Mouse (Mus musculus) thymus, postnatal 10 days (tissue): ENCODE results near the gene Eps15l1.

ENCODE experiments used
- DNase-seq, 2 experiments: peaks; one replicate each; pipeline ENCODE4 v3.0.0; 2021; ENCODE audit warnings: low spot score in 2 of 2

The Eps15l1 gene

DNA sequence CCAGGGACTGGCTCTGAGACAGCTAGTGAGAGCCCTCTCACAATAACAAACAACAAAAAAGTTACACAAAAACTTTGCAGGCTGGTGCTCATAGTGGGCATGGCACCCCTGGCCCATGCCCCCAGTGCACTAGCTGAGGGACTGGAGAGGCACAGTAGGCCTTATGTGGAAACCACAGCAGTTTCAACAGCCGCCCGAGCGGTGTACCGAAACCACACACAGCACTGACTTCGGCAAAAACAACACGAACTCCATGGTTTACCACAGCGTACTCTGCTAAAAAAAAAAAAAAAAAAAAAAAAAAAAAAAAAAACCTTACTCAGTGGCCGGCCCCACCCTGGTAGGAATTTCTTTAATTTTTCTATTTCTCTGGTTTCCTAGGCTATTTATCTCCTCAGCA, 70.5 kb downstream of the Eps15l1 start:
- DNase-seq, result peak; percentile 54 to 58

DNA sequence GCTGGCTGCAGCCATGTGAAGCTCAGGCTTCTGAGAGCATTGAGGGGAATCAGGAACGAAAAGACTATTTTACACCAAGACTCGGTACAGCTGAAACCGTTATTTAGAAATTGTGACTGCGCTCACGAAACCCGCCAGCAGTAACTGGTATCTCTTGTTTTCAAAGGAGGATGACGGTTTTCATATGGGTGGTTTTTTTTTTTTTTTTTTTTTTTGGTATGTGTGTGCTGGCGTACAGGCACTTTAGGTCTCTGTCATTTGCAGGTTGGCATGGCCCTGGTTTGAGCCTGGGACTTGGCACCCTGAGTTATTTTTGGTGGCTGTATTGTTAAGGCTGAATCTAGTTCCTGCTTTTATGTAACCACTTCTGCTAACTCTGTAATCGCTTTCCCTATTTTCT, 71.4 kb downstream of the Eps15l1 start:
- DNase-seq, result no peak

DNA sequence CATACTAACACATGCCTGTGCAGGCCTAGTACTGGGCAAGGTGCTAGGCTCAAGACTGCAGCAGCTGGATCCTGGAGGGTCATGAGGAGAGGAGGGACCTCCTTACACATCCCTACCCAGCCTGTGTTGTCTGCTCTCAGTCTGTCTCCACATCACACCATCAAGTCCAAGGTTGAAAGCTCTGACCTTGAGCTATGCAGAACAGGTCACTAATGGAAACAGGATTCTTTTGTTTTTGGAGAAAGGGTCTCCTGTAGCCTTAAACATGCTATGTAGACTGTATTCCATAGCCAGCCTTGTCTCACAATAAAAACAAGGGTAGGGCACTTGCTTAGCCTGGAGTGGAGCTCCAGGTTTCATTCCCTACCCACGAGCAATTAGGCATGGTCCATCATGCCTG, 72.3 kb downstream of the Eps15l1 start:
- no peak for DNase-seq

DNA sequence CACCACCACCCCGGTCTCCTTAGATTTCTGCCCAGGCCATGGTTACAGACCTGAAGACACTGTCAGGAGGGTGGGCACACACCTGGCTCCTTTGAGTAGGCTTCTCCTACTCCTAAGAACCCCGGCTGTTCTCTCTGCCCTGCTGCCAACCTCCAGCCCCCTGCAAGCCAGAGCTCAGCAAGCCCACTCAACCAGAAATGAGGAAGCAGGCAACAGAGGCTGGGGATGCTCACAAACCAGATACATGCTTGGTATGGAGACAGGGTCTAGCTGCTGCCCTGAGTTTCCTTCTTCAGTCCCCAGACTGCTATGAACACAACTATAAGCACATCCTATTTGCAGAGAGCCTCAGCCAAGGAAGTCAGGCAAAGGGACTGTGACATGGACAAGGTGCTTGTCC, 73.1 kb downstream of the Eps15l1 start:
- DNase-seq, result no peak

DNA sequence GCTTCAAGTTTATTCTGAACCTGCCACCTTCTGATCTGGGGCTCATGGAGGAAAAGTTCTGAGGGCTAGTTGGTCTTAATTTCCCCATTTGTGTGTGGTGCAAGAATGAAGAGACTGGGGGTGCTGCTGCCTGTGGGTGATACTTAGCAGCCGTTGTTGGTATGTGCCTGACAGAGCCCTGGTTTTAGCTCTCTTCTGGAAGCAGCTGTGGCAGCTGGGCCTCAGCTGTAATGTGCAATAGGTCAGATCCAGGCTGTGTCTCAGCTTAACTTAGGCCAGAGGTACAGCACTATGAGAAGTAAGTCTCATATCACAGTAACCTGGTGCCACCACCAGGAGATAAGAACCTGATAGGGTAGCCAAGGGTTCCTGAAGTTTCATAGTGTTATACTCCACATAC, 73.7 kb downstream of the Eps15l1 start:
- DNase-seq, result no peak

DNA sequence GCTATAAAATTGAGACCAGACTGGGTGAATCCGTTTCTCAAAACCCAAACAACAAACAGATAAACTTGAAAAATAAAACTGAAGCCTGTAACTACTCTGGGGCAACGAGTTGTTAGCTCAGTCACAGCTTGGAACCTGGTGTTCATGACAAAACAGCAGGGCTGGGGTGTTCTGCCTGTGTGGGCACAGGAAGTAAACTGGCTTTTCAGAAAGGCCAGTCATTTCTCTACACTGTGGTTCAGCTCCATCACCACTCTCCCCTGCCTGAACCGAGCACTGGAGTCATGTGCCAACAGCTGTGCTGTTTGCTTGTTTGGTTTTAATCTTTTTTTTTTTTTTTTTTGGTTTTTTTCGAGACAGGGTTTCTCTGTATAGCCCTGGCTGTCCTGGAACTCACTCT, 77.5 kb downstream of the Eps15l1 start:
- no peak for DNase-seq

DNA sequence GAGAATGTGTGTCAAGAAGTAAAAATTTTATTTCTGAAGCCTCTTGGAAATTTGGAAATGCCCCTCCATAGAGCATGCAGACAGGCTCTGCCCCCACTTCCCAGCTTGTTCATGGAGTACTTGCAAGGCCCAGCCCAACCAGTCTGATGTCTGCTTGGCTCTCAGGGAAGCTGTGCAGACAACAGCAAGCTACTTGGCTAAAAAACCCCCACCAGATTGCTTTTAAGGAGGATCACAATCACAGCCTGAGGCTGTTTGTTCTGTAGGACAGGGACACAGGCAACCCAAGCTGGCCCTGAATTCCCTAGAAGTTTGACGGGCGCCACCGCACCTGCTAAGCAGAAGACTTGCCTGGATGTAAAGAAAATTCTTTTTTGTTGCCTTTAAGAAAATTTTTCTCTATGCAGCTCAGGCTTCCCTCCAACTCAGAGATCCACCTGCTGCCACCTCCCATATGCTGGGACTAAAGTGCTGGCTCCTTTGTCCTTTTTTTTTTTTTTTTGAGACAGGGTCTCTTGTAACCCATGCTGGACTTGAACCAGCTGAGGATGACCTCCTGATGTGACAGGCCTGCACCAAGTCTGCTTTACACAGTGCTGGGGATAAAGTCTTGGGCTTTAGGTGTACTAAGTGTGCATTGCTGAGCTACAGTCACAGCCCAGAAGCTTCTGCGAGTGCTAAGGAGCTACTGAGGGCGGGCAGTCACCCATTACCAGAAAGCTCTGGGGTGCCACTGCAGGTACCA, 78.5 kb downstream of the Eps15l1 start:
- no peak for DNase-seq

DNA sequence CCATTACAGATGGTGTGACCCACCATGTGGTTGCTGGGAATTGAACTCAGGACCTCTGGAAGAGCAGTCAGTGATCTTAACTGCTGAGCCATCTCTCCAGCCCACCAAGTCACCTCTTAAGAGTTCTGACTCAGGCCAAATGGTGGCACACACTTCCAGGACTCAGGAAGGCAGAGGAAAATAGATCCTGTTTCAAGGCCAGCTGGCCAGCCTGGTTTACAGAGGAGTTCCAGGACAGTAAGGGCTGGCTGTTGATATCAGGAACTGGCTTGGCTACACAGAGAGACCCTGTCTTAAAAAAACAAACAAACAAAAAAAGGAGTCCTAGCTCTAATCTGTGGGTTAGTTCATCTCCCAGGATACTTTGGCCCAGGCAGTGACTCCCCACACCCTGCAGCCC, 84.2 kb downstream of the Eps15l1 start:
- no peak for DNase-seq

DNA sequence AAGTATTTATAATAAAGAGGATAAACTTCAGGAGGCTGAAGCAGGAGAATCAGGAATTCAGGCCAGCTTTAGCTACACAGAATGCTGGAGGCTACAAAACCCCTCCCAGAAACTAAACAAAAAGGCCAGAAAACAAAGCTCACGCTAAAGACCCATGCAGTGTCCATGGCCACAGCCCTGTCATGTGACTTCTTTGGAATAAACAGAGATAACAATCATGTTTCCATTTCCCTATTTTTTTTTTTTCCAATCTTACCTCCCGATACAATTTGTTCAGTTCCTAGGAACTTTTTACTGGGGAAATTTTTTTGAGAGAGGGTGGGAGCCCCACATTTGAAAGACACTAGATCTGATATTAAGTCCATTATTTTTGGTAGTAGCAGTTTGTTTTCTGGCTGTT, 85.0 kb downstream of the Eps15l1 start:
- DNase-seq, result no peak

DNA sequence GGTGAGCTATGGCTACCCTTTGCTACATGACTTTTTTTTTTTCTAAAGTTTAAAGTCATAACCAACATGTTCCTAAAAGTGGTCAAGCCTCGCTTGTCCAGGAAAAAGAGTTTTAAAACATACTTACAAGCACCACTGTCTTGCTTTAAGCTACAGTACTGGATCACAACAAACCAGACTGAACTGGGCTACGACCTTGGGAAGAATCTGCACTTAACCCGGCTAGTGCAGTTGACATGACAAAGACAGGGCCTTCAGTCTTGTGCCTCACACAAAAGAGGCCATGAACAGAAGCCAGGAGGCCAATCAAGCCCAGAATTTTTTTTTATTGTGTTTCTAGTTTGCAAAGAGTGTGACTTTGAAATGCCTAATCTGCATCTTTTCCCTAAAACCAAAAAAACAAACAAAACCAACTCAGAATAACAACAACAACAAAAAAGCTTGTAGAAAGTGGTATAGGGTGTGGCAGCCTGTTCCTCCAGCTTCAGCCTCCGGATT, 87.1 kb downstream of the Eps15l1 start:
- DNase-seq, result no peak

DNA sequence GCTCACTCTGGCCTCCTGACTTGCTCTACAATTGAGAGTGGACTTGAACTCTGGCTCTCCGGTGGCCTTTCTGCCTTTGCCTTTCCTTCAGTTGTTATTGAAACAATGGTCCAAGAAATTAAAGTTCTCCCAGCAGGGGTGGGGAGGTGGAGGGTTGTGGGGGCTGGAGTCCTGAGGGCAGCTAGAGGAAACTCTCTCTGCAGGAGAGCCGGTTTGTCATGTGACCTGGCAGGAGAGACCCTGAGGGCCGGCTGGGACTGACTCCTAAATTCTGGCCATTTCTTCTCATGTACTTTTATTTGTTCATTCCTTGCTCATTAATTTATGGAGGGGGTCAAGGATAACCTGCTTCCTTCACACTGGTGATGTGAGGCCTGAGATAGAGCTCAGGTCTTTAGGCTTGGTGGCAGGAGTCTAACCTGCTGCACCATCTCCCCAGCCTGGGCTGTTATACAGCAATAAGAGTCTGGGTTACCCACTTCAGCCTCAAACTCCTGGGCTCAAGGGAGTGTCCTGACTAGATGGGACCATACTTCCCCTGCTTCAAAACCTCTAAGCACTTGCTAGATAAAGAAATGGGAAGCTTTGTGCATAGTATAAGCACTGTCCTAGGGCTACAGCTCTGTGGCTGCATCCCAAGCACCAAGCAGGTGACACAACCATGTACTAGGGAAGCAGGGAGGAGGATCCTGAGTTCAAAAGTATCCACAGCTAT, 87.7 kb downstream of the Eps15l1 start:
- no peak for DNase-seq

DNA sequence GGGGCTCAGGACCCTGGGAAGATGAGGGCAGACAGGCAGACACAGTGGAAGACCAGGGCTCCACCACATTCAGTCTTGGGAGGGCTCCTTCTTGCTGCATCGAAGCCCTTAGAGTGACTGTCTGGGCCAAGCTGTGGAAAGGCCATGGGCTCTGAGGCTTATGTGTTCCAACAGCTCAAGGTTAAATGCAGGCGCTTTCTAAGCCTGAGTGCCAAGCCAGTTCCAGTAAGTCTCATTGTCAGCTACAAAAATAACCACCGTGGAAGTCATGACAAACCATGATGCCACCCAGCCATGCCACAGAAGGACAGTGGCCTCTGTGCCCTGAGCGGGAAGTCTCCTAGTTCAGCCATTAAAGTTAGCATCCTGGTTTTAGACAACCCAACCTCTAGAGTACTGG, 89.6 kb downstream of the Eps15l1 start:
- no peak for DNase-seq

DNA sequence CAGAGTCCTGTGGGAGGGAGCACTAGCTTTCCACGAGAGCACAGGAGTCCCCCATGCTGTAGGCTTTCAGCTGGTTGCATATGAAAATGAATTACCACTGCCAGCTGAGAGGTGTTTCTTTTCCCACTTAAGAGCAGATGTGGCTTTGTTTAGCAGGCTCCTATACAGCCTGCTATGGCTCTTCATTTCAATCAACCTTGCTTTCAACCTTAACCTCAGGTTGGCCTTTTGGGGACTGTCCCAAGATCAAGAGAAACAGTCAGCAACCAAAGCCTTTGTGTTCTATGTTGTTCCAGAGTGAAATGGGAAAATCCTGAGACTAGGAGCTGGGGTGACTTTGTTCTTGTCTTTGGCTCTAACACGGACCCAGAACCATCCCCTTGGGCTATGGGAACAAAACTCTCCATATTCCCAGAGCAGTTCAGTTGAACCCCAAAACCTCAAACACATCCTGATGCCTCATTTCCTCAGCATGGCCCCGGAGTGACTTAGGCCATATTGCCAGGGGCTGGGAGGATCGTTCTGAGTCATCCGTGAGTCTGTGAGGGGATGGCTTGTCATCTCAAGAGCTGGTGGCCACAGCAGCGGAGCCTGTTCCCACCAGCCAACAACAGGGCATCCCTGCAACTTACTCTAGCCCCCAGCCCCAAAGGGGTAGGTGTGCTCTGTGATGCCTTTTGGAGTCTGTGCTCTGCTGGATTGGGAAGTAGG, 90.3 kb downstream of the Eps15l1 start:
- no peak for DNase-seq

DNA sequence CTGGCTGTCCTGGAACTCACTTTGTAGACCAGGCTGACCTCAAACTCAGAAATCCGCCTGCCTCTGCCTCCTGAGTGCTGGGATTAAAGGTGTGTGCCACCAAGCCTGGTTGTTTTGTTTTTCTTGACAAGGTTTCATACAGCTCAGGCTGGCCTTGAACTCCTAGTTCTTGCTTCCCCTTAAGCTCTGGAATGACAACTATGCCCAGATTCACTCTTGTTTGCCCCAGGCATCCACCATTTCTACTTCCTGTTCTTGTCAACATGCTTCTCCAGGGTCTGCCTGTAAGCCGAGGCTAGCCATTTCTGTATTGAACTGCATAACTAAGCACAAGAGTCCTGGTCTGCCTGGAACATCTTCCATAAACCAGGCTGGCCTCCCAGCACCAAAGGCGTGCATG, 92.1 kb downstream of the Eps15l1 start:
- DNase-seq, result no peak

DNA sequence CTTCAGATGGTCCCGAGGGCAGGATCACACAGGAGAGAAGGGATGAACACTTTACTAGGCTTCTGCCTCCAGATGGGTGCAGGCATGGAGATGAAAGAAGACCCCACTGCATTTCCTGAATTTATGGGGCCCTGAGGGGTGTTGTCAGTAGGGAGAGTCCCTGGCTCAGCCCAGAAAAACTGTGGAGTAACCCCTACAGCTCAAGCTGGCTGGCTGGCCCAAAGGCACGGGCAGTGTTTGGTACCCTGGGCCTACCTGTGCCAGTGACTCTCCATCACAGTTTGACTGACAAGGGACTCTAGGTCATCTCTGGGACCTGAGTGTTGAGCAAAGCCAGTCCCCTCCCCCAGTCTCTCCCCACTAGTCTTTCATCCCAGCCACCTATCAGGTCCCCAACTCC, 96.6 kb downstream of the Eps15l1 start:
- DNase-seq, result no peak

DNA sequence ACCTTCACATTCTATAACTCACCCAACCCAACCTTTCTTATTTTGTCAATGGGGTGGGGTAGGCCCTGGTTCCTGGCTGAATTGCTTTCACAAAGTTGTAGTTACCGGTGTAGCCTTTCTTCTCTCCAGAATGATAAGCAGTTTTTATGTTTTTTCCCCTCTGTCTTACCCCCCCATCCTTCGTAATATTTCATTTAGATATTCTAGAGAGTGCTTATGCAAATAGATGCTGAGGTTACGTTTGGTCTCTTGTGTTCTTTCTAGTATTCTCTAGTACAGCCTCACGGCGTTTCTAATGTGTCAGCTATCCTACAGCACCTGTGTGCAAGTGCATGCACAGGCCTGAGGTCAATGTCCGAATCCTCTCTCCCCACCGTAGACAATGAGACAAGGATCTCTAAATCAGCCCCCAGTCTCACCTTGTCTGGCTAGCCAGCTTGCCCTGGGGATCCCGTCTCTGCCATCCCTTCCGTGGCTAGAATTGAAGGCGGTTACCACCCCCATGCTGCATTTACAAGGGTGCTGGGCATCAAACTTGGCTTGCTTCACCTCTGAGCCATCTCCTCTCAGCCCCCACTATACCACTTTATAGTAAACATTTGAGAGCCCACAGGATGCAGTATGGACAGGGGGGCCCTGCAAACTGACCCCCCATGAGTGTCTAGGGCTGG, 97.1 kb downstream of the Eps15l1 start:
- no peak for DNase-seq

DNA sequence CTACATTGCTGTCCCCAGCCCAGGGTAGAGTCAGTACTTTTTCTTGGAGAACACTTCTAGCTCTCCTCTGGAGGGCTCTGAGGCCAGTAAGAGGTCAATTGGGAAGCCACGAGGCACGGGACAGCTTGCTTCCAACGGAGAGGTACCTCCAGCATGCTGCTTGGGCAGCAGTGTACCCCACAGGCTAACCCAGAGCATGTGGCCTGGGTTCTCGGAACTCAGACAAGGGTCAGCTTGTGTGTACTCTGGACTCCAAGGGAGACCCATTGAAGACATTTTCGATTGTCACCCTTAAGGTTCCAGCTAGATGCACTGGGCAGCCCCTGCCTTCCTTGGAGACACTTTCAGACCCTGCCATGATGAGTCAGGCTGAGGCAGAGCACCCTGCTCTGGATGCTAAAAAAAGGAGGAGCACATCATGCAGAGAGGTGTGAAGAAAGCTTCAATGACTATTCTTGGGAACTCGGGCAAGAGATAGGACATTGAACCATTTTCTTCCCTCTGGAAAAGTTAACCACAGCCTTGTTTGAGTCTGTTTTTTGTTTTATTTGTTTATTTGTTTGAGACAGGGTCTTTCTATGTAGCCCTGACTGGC, 98.0 kb downstream of the Eps15l1 start:
- DNase-seq, result no peak

DNA sequence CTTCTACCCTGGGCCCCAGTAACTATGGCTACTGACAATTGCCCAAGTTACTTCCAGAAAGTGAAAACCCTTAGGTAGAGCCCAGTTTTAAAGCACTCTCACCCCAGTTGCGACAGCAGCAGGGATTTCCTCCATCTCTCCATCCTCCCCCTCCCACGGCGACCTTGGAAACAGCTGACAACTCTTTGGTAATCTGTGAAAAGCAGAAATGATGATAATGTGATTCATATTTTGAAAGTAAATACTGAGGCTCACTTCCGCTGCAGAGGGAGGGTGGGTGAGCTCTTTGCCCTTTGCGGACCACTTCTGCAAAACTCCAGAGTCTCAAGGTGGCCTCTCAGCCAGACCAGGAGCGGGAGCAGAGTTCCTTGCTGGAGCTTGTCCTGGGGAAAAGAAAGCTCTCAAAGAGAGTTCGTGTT, 98.8 kb downstream of the Eps15l1 start:
- DNase-seq, result no peak

DNA sequence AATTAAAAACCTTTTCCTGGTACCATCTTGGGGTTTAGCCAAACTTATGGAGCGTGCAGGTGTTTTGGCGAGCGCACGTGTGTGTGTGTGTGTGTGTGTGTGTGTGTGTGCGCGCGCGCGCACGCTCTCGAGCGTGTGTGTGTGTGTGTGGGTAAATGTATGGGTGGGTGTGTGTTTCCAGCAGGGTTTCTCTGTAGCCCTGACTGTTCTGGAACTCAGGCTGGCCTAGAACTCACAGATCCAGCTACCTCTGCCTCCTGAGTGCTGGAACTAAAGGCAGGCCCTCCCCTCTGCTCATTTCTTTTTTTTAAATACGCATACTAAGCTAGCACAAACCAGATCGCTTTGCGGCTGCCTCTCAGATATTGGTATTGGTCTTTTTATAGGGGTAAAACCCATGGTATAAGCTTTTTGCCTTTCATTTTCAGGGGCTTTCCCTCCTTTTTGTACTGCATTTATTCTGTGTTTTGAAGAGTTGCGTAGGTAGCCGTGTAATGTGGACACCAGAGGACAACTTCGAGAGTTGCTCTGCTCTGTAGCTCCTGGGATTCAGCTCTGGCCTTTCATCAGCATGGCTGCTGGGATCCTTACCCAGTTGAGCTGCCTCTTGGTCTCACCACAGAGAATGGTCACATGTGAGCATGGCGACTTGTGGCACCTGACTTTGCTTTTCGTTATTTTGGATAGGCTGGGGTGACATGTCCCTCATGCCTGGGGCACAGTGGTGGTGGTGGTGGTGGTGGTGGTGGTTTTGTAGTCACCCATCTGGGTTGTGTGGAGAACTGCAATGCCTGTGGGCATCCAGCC, 99.4 kb downstream of the Eps15l1 start:
- no peak for DNase-seq

DNA sequence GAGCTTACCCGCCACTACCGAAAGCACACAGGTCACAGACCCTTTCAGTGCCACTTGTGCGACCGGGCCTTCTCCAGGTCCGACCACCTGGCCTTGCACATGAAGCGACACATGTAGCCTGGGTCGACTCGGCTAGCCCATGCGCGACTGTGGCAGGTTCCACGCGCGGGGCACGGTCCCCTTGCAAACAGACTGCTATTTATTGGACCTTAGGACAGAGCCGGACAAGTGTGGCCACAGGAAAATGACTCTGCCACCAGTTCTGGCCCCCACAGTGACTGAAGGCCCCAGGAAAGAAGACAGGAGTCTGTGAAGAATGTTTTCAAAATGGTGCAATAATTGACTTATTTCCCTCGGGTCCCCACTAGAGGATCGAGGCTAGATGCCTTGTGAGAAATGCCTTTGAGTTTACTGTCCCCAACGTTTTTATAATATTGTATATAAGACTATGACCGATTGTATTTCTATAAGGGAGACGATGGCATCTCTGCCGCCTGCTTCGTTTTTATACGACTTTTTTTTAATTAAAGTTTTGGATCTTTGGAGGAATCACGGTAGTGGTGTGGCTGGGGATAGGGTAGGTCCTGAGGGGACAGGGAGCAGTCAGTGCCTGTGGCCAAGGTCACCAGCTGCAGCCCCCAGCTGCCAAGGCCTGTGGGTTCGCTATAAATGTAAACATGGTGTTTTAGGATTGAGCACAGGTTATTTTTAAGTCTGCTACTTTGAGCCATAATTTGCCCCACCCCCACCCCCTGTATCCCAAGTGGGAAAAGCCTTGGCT, 100.3 kb downstream of the Eps15l1 start:
- DNase-seq, result no peak
